Mouse (Mus musculus): ENCODE data around the gene Padi3.
A peak's percentile ranks its signal among the peaks of the same experiment; 100 is the strongest.

Padi3 gene

DNA sequence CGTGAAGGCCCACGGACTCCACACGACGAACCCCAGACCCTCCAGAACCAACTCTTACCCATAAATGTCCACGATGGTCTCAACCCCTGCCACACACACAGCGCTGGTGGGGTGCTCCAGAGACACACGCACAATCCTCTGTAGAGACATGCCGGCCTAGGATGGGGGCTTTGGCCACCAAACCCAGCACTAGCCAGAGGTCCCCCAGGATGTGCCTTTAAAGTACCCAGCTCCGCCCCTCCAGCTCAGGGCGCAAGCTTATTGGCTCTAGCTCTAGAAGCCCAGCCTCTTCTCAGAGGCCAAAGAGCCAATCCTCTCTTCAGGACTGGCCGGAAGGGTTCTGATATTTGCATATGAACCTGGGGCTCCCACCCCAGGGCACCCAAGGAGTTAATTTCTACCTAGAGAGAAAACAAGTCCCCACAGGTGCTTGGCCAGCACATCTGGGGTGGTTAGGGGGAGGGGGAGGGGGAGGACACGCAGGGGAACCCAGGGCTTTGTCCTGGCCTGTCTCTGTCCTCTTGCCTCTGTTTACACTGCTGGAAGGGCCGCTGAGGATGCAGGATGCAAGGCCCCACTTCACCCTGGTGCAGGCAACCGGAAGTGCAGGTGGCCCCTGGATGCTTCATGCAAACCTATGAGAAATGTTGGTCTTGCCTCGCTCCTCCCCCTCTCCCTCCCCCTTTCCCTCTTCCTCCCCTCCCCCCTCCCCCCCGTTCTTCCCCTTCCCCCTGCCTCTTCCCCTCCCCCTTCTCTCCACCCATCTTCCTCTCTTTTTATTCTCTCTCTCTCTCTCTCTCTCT, at the start of gene Padi3:
Padi3 (minus strand) TSS at position 191 of the 803 bp plus-strand sequence.
- no peak for DNase-seq (ENCODE audit: low read depth)

DNA sequence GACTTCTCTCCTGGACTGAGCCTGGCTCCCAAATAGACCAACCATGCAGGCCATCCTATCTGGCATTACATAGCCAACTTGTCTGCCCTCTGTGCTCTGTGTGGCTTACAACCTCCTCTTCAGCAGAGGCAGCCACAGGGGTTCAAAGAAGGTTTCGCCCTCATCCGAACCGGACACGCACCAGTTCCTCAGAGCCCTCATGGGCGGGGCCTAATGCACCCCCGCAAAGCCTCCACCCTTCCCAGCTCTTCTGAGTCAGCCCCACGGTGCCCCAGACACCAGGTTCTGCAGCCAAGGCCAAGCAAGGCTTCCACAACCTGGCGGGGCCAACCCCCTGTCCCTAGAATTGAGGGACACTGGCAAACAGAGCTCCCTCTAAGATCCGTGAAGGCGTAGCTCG, 48.8 kb upstream of the Padi3 start:
- no peak for DNase-seq (ENCODE audit: low read depth)

DNA sequence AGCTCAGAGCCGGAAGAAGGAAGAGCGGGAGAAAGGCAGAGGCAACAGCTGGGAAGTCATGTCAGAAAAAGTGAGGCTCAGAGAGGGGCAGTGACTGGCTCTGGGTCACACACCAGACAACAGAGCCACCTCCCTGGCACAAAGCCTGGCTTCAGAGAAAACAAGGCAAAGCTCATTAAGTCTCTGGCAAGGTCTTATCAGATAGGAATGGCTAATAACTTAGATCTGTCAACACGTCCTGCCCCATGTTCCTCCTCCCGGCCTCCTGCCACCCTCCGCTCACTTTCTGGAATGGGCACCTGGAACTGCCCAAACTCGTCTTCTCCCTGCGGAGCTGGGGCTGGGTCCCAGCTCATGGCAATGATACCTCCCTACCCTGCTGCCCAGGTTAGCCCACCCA, 47.4 kb upstream of the Padi3 start:
- no peak for DNase-seq (ENCODE audit: low read depth)

DNA sequence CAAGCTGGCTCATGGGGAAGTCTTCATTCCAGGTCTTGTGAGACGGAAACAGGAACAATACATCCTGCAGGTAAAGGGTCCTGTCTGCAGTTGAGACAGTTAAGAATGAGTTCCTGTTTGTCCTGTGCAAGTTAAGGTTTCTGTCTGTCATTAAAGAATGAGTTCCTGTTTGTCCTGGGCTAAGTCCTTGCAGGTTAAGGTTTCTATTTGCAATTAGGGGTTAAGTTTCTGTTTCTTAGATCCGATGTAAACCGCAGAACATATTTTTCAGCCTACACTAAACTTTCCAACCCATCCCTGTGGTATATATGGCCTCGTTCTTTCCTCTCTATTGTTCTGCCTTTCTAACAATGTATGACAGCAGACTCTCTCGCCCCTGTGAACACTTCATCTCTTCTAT, 46.6 kb upstream of the Padi3 start:
- DNase-seq (ENCODE audit: low read depth), result no peak

DNA sequence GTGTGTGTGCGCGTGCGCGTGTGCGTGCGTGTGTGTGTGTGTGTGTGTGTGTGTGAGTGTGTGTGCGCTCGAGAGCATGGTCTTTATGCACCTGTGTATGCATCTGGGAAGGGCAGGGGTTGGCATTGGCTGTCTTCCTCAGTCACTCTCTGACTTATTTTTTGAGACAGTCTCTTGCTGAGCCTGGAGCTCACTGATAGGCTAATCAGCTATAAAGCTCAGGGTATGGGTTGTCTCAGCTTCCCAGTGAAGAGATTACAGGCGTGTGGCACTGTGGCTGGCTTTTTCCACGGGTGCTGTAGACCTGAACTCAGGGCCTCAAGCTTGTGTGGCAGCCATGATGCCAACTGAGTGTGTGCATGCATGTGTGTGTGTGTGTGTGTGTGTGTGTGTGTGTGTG, 44.7 kb upstream of the Padi3 start:
- DNase-seq (ENCODE audit: low read depth), result no peak

DNA sequence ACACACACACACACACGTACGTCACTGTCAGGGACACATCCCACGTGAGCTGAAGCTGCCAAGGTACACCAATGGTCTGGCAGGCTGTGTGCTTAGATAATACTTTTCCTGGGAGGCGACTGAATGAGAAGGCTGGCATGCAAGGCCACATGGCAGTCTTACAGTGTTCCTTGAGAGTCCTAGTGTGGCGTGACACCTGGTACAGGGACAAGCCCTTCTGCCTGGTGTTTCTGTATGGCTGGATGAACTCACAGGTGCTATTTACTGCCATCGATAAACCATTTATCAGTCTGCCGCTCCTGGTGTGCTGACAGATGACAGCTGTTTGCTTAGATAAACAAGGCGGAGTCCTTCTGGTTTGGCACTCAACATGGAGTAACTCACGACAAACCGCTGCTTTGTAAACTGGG, 44.0 kb upstream of the Padi3 start:
- DNase-seq (ENCODE audit: low read depth), result no peak

DNA sequence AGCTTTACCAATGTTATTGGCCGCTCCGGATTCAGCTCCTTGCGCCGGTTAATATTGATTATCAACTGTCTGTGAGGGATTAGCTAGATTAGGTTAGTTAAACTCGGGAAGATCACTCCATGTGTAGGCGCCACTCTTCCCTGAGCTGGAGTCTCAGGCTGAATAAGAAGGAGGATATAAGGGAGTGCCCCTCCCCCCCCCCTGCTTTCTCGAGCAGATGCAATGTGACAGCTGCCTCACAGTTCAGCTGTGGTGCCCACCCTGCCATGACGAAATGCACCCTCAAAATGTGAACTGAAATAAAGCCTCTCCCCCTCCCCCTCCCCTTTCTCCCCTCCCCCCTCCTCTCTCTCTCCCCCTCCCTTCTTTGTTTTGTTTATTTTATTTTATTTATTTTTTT, 43.2 kb upstream of the Padi3 start:
- no peak for DNase-seq (ENCODE audit: low read depth)

DNA sequence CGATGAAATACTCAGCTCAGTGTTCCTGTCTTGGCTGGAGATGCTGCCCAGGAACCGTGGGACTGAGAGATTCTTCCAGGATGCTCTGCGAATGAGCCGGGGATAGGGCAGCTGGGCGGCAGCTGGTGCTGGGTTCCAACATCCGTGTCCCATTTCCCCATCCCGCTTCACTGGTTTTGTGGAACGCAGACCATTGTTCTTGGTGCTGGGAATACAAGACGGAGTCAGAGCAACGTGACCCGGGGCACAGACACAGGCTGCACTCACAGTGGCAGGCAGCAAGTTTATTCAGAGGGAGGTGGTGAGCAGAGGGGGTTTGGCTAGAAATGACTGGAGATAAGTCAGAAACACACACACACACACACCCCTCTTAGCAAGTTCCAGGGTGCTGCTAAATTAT, 38.9 kb upstream of the Padi3 start:
- DNase-seq (ENCODE audit: low read depth), result no peak

DNA sequence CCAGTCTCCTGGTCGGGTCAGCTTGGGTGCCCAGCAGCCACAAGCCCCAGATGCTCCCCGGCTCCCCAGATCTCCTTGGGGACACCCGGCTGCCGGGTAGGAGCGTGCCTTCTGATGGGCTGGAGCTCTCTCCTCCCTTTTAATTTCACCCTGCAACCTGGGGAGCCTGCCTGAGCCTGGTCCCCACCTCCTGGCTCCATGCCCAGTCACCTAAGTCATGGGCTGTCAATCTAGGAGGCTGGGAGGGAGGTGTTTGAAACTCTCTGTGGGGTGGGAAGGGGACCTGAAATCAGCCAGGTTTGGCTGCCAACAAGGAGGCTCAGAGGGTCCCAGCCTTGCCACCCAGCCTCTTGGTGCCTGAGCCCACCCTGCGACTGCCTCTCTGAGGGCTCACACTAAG, 35.2 kb upstream of the Padi3 start, which contains the start of gene Padi1:
Padi1 (minus strand) TSS at position 113 of the 400 bp plus-strand sequence.
- DNase-seq (ENCODE audit: low read depth), result no peak

DNA sequence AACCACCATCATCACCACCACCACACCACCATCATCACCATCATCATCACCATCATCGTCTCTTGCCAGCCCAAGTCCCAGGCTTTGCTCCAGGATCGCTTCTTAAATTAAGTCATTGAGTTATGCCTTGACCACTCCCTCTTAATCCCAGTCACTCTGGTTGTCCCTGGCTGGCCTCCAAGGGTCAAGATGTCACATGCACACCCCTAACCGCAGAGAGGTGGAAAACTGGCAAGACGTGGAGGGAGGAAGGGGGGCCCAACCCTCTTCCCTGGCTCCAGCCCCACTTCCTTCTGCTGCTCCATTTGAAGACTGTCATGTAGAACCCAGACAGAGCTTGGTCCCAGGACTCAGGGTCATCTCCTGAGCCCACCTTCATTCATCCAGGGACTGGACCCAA, 34.5 kb upstream of the Padi3 start:
- no peak for DNase-seq (ENCODE audit: low read depth)

DNA sequence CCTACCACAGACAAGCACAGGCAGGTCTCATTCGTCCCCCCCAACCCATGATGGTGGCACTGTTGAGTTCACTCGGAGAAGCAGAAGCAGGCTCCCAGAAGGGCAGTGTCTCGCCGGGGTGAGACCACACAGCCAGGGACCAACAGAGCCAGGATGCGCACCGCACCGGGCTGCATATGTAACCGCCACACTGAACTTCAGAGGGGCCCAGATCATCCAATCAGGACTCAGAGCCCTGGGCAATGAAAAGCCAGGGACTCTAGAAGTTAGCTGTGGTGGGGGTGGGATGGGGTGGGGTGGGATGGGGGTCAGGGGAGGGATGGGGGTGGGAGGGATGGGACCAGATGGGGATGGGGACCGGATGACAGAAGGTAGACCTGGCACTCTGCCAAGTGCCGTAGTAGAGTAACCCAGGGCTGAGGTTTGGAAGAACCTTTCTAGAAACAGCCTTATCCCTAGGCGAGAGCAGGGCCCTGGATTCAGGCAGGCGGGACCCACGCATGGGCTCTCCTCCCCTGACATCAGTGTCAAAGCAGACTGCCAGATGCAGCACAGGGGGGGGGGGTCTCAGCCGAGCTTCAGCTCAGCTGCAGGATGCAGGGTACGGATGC, 33.3 kb upstream of the Padi3 start:
- no peak for DNase-seq (ENCODE audit: low read depth)

DNA sequence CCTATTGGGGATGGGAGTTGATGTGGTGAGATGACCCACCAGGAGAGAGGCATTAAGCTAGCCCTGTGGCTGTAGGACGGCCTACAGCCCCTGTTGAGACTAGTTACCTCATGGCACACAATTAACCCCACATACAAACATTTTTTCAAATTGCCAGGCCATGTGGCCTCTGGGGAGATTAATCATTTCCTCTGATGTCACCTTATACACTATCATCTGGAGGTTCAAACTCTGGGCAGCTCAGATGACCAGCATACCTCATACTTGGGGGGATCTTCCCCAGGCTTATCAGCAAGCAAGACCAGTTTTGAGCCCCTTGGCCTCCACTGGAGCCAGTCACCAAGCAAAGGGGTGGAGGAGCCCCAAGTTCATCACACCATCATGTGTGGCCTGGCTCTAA, 32.5 kb upstream of the Padi3 start:
- DNase-seq (ENCODE audit: low read depth), result no peak

DNA sequence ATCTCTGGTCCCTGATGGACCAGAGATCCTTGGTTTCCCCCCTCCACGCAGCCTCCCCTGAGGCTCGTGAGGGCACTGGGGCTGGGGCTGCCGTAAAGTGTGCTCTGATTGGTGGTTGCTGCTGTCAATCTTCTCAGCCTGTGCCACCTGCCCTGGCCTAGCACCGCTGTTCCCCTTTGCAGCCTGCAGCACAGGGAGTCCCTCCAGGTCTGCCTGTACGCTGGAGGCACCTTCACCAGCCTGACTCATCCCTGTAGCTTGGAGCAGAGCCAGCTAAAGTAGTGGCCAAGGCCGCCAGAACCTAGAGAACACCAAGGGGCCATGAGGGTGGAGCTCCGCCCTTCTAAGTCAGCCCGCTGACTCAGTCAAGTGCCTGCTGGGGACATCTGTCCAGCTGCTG, 27.4 kb upstream of the Padi3 start:
- no peak for DNase-seq (ENCODE audit: low read depth)

DNA sequence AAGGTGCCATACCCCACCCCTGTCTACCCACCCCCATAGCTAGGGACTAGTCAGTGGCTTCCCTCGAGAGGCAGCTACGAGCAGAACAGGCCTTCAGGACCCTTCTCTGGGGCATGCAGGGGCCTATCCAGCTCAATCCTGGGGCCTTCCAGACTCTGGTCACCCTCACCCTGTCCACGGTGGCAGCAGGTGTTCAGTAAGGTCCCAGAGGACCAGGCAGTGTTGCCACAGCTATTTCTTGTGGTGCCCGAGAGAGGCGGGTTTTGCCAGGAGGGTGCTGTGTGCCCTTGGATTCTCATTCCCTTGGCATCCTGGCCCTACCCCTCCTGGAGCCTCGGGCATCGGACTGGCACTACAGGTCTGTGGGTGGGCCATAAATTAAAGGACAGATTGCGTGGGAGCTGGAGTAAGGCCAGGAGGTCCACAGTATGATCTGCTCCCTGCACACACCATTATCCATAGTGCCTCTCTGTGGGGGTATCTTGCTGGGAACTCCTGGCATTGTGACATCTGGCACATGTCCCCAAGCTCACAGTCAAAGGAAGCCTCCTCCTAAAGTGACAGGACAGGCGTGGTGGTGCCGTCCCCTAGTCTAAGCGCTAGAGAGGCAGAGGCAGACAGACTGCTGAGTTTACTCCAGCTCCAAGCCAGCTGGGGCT, 25.9 kb upstream of the Padi3 start:
- no peak for DNase-seq (ENCODE audit: low read depth)

DNA sequence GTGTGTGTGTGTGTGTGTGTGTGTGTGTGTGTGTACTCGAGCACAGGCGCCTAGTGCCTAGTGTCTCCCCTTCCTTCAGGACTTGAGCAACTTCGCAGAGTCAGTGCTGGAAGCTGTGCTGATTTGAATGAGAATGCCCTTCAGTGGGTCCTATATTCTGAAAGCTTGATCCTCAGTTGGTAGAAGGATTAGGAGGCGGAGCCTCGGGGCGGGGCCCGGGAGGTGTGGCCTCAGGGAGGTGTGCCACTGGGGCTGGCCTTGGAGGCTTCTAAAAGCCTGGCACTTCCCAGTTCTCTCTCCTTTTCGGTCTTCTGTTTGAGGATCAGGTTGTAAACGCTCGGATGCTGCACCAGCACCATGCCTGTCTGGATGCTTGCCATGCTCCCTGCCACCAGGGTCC, 25.2 kb upstream of the Padi3 start:
- DNase-seq (ENCODE audit: low read depth), result no peak

DNA sequence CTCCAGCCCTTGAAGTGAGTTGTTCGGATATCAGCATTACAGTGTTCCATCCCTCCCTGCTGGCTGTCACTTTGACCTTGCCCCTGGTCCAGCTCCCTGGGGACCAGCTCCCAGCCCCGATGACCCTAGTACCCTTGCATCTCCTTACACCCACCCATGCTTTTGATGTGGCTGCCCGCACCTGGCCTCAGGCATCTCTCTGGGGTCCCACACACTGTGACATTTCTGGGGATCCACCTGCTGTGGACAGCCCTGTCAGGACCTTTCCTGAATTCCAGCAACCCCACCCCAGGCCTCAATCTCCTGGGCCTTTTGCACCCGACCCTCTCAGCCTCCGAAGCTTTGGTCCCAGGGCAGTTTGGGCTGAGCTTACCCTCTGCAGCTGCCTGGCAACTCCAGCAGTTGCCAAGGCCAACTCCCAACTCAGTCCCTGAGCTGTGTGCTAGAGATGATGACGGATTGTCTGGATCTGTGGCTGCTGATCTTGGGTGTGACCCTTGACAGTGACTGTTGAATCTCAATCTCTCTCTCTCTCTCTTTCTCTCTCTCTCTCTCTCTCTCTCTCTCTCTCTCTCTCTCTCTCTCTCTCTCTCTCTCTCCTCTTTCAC, 24.0 kb upstream of the Padi3 start:
- DNase-seq (ENCODE audit: low read depth), result no peak

DNA sequence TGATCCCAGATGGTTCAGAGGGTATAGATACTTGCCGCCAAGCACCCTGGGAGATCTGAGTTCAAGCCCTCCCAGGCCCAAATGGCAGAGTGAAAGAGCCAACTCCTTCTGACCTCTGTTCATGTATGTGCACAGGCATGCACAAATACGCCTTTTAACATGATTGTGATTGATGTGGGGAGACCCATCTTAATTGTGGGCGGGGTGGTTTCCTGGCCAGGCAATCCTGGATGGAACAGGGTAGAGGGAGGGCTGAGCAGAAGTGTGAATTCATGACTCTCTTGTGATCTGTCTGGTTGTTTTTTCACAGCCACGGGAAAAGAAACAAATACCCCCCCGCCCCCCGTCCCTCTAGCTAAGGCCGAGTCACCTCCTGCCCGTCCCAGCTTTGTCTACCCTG, 22.4 kb upstream of the Padi3 start:
- no peak for DNase-seq (ENCODE audit: low read depth)

DNA sequence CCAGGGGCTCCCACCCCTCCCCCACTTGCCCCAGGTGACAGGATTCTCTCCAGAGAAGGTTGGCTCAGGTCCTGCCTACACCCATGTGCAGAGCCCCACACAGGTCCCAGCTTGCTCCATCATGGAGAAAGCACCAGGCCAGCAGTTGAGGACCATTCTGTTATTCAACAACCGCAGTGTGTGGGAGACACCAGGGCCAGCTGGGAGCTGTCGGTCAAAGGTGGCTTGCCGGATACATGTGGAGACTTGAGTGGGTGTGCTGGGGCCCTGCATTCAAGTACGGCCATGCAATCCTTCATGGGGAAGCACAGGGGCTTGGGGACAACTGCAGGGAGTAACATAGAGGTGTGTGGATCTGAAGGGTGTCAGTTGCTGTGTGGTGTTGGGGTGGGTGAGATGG, 21.4 kb upstream of the Padi3 start:
- no peak for DNase-seq (ENCODE audit: low read depth)

DNA sequence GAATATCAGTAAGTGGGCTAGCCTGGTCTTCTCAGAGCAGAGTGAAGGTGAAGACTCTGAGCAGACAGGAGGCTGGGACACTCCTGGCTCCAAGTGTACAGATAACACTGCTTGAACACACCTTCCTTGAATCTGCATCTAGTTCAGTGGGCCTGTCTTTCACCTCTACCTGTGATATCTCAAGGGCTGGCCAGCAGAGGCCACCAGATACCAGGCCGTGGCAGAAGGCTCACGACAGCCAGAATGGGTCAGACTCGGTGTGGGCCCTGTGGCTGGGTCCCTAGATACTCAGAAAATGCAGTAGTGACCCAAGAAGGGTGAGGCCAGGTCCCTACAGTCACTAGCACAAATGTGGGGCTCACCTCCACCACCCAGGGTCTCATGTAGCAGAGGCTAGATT, 16.8 kb upstream of the Padi3 start:
- DNase-seq (ENCODE audit: low read depth), result no peak

DNA sequence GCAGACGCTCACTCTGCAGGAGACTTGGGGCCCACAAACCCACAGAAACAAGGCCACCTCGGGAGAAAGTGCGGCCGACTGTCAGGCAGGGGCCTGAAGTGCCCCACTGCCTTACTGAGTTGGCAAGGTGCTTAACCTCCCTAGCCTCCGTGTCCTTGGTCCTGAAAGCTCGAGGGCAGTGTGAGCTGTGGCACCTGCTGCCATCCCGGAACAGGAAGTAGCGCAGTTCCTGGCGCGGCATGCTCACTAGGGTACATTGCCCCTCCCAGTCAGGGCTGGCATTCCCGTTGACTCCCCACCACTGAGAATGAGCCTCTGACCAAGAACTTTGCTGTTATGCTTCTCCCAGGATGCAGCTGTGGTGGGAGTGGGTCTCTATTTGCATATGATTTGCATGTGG, 15.5 kb upstream of the Padi3 start:
- no peak for DNase-seq (ENCODE audit: low read depth)

DNA sequence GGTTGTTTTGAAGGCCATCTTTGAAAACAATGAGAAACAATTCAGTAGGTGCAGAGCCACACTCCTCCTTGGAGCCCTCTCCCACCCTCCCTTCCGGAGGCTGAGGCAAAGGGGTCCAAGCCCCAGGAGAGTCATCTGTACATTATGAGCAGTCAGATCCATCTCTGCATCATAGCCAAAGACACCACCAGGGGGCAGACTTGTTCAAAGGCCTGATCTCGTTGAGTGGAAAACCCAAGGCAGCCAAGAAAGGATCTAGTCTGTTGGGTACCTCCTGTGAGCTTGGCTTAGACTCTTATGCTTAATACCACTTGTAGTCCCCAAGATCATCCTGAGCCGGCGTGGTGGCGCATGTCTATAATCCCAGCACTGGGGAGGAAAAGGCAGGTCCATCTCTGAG, 11.5 kb upstream of the Padi3 start:
- peak; percentile 50 for DNase-seq (ENCODE audit: low read depth)

DNA sequence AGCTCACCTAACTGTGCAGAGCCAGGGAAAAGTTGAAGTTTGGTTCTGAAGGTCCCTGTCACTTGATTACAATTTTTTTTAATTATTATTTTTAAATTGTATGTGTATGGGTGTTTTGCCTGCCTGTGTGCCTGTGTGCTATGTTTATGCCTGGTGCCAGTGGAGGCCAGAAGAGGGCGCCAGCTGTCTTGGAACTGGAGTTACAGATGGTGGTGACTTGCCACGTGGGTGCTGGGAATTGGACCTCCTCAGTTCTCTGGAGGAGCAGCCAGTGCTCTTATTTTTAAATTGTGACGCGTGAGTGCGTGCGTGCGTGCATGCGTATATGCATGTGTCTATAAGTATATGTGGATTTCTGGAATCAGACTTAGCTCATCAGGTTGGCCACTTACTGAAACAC, 7.0 kb upstream of the Padi3 start:
- DNase-seq (ENCODE audit: low read depth), result no peak
